Mouse (Mus musculus): ENCODE measurements around the gene Slc2a1. TPM values are rescaled to one million over a fixed set of nuclear protein-coding genes. Genes with fewer than 3 reads are reported as not detected.

The Slc2a1 gene
- polyA plus RNA-seq, 1 experiment, result 121 TPM

- Histone ChIP-seq H3K27me3 (ENCODE audit: control insufficient read depth, insufficient read depth, low read length) (no peaks in the 10 kb centered on the region), H3K4me3 (replicated peaks; ENCODE audit: insufficient read depth, low read depth, low read length) (no peak overlapping the region), H3K27ac (ENCODE audit: insufficient read depth, low read length) (no peak overlapping the region), H3K4me1 (ENCODE audit: control insufficient read depth, insufficient read depth, low read length) (no peaks in the 10 kb centered on the region)
- no peak for DNase-seq
- WGBS, result 15% methylated on average over 3 of the region's 3 CpGs
- TF ChIP-seq CTCF (IDR thresholded peaks at IDR 0.05; ENCODE audit: borderline replicate concordance, insufficient read depth, low read depth, low read length) (no peak), POLR2A (IDR thresholded peaks at IDR 0.05; ENCODE audit: borderline replicate concordance, insufficient read depth, low read length) (no peak)
Observed at GRCm38 (mm10) chr4:119082740-119083231, 25.7 kb upstream of the Slc2a1 start.

GRCm38 (mm10) chr4:119088424-119088823 lies 20.1 kb upstream of the Slc2a1 start:
- Histone ChIP-seq H3K27me3 (ENCODE audit: control insufficient read depth, insufficient read depth, low read length) (no peaks in the 10 kb centered on the region), H3K4me1 (ENCODE audit: control insufficient read depth, insufficient read depth, low read length) (no peaks in the 10 kb centered on the region), H3K27ac (ENCODE audit: insufficient read depth, low read length) (no peak overlapping the region), H3K4me3 (replicated peaks; ENCODE audit: insufficient read depth, low read depth, low read length) (no peak overlapping the region)
- no peak for DNase-seq
- TF ChIP-seq POLR2A (IDR thresholded peaks at IDR 0.05; ENCODE audit: borderline replicate concordance, insufficient read depth, low read length), result no peak
- 72% methylated on average over 2 of the region's 2 CpGs for WGBS

- Histone ChIP-seq H3K27ac (ENCODE audit: insufficient read depth, low read length) (no peak overlapping the region), H3K27me3 (ENCODE audit: control insufficient read depth, insufficient read depth, low read length) (no peaks in the 10 kb centered on the region), H3K4me1 (ENCODE audit: control insufficient read depth, insufficient read depth, low read length) (peaks cover 6% of the 10 kb centered on the region), H3K4me3 (replicated peaks; ENCODE audit: insufficient read depth, low read depth, low read length) (no peak overlapping the region)
- 45% methylated on average over 7 of the region's 7 CpGs for WGBS
- no peak for DNase-seq
- TF ChIP-seq POLR2A (IDR thresholded peaks at IDR 0.05; ENCODE audit: borderline replicate concordance, insufficient read depth, low read length) (no peak), CTCF (IDR thresholded peaks at IDR 0.05; ENCODE audit: borderline replicate concordance, insufficient read depth, low read depth, low read length) (no peak)
Observed at GRCm38 (mm10) chr4:119093890-119094289, 14.6 kb upstream of the Slc2a1 start.

- H3K27ac ChIP-seq (ENCODE audit: insufficient read depth, low read length), result no peak overlapping the region
- TF ChIP-seq POLR2A (IDR thresholded peaks at IDR 0.05; ENCODE audit: borderline replicate concordance, insufficient read depth, low read length), result no peak
- no peak for TF ChIP-seq CTCF (IDR thresholded peaks at IDR 0.05; ENCODE audit: borderline replicate concordance, insufficient read depth, low read depth, low read length)
Observed at GRCm38 (mm10) chr4:119094987-119095386, 13.5 kb upstream of the Slc2a1 start.

GRCm38 (mm10) chr4:119096401-119096800 lies 12.1 kb upstream of the Slc2a1 start:
- peaks cover 6% of the 10 kb centered on the region for H3K4me1 ChIP-seq (ENCODE audit: control insufficient read depth, insufficient read depth, low read length)
- no peaks in the 10 kb centered on the region for H3K27me3 ChIP-seq (ENCODE audit: control insufficient read depth, insufficient read depth, low read length)
- TF ChIP-seq CTCF (IDR thresholded peaks at IDR 0.05; ENCODE audit: borderline replicate concordance, insufficient read depth, low read depth, low read length) (no peak), POLR2A (IDR thresholded peaks at IDR 0.05; ENCODE audit: borderline replicate concordance, insufficient read depth, low read length) (no peak)
- 35% methylated on average over 3 of the region's 3 CpGs for WGBS
- H3K4me3 ChIP-seq (replicated peaks; ENCODE audit: insufficient read depth, low read depth, low read length), result no peak overlapping the region
- no peak overlapping the region for H3K27ac ChIP-seq (ENCODE audit: insufficient read depth, low read length)
- DNase-seq, result no peak

More at GRCm38 (mm10) chr4:119094987-119095386, 13.5 kb upstream of the Slc2a1 start:
- no peak overlapping the region for H3K4me3 ChIP-seq (replicated peaks; ENCODE audit: insufficient read depth, low read depth, low read length)
- no peaks in the 10 kb centered on the region for H3K27me3 ChIP-seq (ENCODE audit: control insufficient read depth, insufficient read depth, low read length)
- 44% methylated on average over 4 of the region's 4 CpGs for WGBS
- peaks cover 6% of the 10 kb centered on the region for H3K4me1 ChIP-seq (ENCODE audit: control insufficient read depth, insufficient read depth, low read length)
- no peak for DNase-seq

- H3K27ac ChIP-seq (ENCODE audit: insufficient read depth, low read length), result no peak overlapping the region
- H3K4me1 ChIP-seq (ENCODE audit: control insufficient read depth, insufficient read depth, low read length), result peaks cover 6% of the 10 kb centered on the region
- no peak for DNase-seq
- no peaks in the 10 kb centered on the region for H3K27me3 ChIP-seq (ENCODE audit: control insufficient read depth, insufficient read depth, low read length)
- no peak for TF ChIP-seq CTCF (IDR thresholded peaks at IDR 0.05; ENCODE audit: borderline replicate concordance, insufficient read depth, low read depth, low read length)
- no peak for TF ChIP-seq POLR2A (IDR thresholded peaks at IDR 0.05; ENCODE audit: borderline replicate concordance, insufficient read depth, low read length)
- 87% methylated on average over 4 of the region's 4 CpGs for WGBS
- no peak overlapping the region for H3K4me3 ChIP-seq (replicated peaks; ENCODE audit: insufficient read depth, low read depth, low read length)
Observed at GRCm38 (mm10) chr4:119097421-119097820, 11.1 kb upstream of the Slc2a1 start.

- Histone ChIP-seq H3K27ac (ENCODE audit: insufficient read depth, low read length) (no peak overlapping the region), H3K4me3 (replicated peaks; ENCODE audit: insufficient read depth, low read depth, low read length) (no peak overlapping the region), H3K27me3 (ENCODE audit: control insufficient read depth, insufficient read depth, low read length) (no peaks in the 10 kb centered on the region), H3K4me1 (ENCODE audit: control insufficient read depth, insufficient read depth, low read length) (peaks cover 6% of the 10 kb centered on the region)
- no peak for DNase-seq
- TF ChIP-seq POLR2A (IDR thresholded peaks at IDR 0.05; ENCODE audit: borderline replicate concordance, insufficient read depth, low read length), result no peak
- no peak for TF ChIP-seq CTCF (IDR thresholded peaks at IDR 0.05; ENCODE audit: borderline replicate concordance, insufficient read depth, low read depth, low read length)
- 31% methylated on average over 8 of the region's 8 CpGs for WGBS
Observed at GRCm38 (mm10) chr4:119098216-119099210, 10.0 kb upstream of the Slc2a1 start.

- no peak for DNase-seq
- Histone ChIP-seq H3K4me1 (ENCODE audit: control insufficient read depth, insufficient read depth, low read length) (peaks cover 6% of the 10 kb centered on the region), H3K4me3 (replicated peaks; ENCODE audit: insufficient read depth, low read depth, low read length) (no peak overlapping the region), H3K27ac (ENCODE audit: insufficient read depth, low read length) (no peak overlapping the region), H3K27me3 (ENCODE audit: control insufficient read depth, insufficient read depth, low read length) (no peaks in the 10 kb centered on the region)
- 93% methylated on average over 3 of the region's 3 CpGs for WGBS
- no peak for TF ChIP-seq CTCF (IDR thresholded peaks at IDR 0.05; ENCODE audit: borderline replicate concordance, insufficient read depth, low read depth, low read length)
- no peak for TF ChIP-seq POLR2A (IDR thresholded peaks at IDR 0.05; ENCODE audit: borderline replicate concordance, insufficient read depth, low read length)
Observed at GRCm38 (mm10) chr4:119101392-119101791, 7.1 kb upstream of the Slc2a1 start.
